Mouse (Mus musculus) embryonic facial prominence, embryonic 14.5 days (tissue): ENCODE results near the gene Psma6. TPM values are rescaled to one million over a fixed set of nuclear protein-coding genes. Genes with fewer than 3 reads are reported as not detected.

ENCODE experiments used
- ATAC-seq: fragments of 200-750 bp; cut with Nextera tagmentation; 2 replicates; pipeline ENCODE4 v1.8.0; 2017; ENCODE audit warnings: low read depth, moderate number of reproducible peaks, moderate TSS enrichment
- DNase-seq: peaks from one replicate; pipeline ENCODE4 v3.0.0-alpha.2; 2015; ENCODE audit warnings: low spot score
- H3K27ac ChIP-seq: fragments of 300-500 bp; sonication (generic); replicated peaks from 2 replicates; pipeline ENCODE4 v1.5.1; 2014; ENCODE audit warnings: low read depth, mild to moderate bottlenecking, low read length, moderate library complexity
- H3K27me3 ChIP-seq: fragments of 300-500 bp; sonication (generic); replicated peaks from 2 replicates; pipeline ENCODE4 v1.6.1; 2014; ENCODE audit warnings: low read length; ENCODE audit not compliant: control insufficient read depth, insufficient read depth
- H3K36me3 ChIP-seq: fragments of 300-500 bp; sonication (generic); 2 replicates; pipeline ENCODE4 v1.6.1; 2014; ENCODE audit warnings: low read length, mixed read lengths; ENCODE audit not compliant: control insufficient read depth, insufficient read depth
- H3K4me1 ChIP-seq: fragments of 300-500 bp; sonication (generic); 2 replicates; pipeline ENCODE4 v1.6.1; 2014; ENCODE audit warnings: antibody characterized with exemption, low read length; ENCODE audit not compliant: control insufficient read depth, insufficient read depth
- H3K4me2 ChIP-seq: fragments of 300-500 bp; sonication (generic); 2 replicates; pipeline ENCODE4 v1.6.1; 2014; ENCODE audit warnings: low read depth, mild to moderate bottlenecking, low read length, moderate library complexity, mixed read lengths
- H3K4me3 ChIP-seq: fragments of 300-500 bp; sonication (generic); 2 replicates; pipeline ENCODE4 v1.5.1; 2014; ENCODE audit warnings: low read depth, mild to moderate bottlenecking, low read length
- H3K9ac ChIP-seq: fragments of 300-500 bp; sonication (generic); 2 replicates; pipeline ENCODE4 v1.6.1; 2014; ENCODE audit warnings: low read depth, mild to moderate bottlenecking, low read length, moderate library complexity, mixed read lengths
- H3K9me3 ChIP-seq: fragments of 300-500 bp; sonication (generic); 2 replicates; pipeline ENCODE4 v1.6.1; 2016; ENCODE audit warnings: low read length; ENCODE audit not compliant: control insufficient read depth
- WGBS: fragments of 180-500 bp; shearing (Covaris S2); extraction: QIAGEN DNeasy Blood & Tissue Kit; methylation state at CpG from one replicate; pipeline ENCODE4 v1.1.7; 2014; 5-methylcytosine and 5-hydroxymethylcytosine counted together
- polyA plus RNA-seq: library from polyadenylated mRNA; unstranded; fragments of >200 nt; fragmentation: Nextera tagmentation; extraction: Ambion mirVana; gene quantifications from 2 replicates; pipeline ENCODE4 v1.2.1, GENCODE M21; 2014

The Psma6 gene
- polyA plus RNA-seq, 1 experiment from 2014 or later, result 404 TPM

DNA sequence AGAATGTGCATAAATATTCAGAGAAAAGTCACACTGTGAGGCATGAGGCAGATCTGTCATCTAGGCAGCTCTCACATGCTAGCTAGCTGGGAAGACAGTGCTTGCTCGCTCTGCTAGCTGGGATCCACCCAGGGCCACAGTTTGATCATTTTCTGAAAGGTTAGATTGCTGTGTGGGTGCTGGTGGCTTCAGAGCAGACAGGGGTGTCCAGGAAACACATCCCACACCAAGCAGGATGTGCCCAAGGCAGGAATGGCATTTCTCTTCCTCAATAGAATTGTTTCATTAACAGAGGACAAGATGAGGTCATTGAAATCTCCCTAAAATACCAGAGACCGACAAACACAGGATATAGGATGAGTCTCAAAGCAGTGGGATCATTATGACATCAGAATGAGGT, 18.9 kb upstream of the Psma6 start:
- H3K4me2 ChIP-seq, result no peak overlapping the region
- H3K4me3 ChIP-seq, result no peak overlapping the region
- H3K4me1 ChIP-seq, result no peaks in the 10 kb centered on the region
- H3K9me3 ChIP-seq, result no peaks in the 10 kb centered on the region
- H3K36me3 ChIP-seq, result no peaks in the 10 kb centered on the region
- WGBS, result 60% methylated on average over 2 of the region's 2 CpGs
- DNase-seq (no peak), ATAC-seq (no peak)
- no peak overlapping the region for H3K9ac ChIP-seq
- H3K27me3 ChIP-seq, result no peaks in the 10 kb centered on the region
- no peak overlapping the region for H3K27ac ChIP-seq

GRCm38 (mm10) chr12:55372424-55373055, 11.5 kb upstream of the Psma6 start:
- DNase-seq (no peak), ATAC-seq (no peak)
- Histone ChIP-seq H3K4me2 (no peak overlapping the region), H3K4me3 (no peak overlapping the region), H3K27ac (no peak overlapping the region), H3K9me3 (no peaks in the 10 kb centered on the region), H3K27me3 (no peaks in the 10 kb centered on the region), H3K9ac (no peak overlapping the region), H3K36me3 (no peaks in the 10 kb centered on the region), H3K4me1 (no peaks in the 10 kb centered on the region)
- WGBS, result 77% methylated on average over 3 of the region's 3 CpGs

- Histone ChIP-seq H3K9me3 (no peaks in the 10 kb centered on the region), H3K4me3 (no peak overlapping the region), H3K27ac (no peak overlapping the region), H3K9ac (no peak overlapping the region), H3K27me3 (no peaks in the 10 kb centered on the region), H3K4me2 (no peak overlapping the region), H3K4me1 (no peaks in the 10 kb centered on the region), H3K36me3 (0 out of 2 replicates have a peak, but pooled peaks cover 3% of the 10 kb centered on the region)
- ATAC-seq, result no peak
- 85% methylated on average over 16 of the region's 16 CpGs for WGBS
- DNase-seq, result no peak
Observed at GRCm38 (mm10) chr12:55376956-55377609, 6.9 kb upstream of the Psma6 start.

DNA sequence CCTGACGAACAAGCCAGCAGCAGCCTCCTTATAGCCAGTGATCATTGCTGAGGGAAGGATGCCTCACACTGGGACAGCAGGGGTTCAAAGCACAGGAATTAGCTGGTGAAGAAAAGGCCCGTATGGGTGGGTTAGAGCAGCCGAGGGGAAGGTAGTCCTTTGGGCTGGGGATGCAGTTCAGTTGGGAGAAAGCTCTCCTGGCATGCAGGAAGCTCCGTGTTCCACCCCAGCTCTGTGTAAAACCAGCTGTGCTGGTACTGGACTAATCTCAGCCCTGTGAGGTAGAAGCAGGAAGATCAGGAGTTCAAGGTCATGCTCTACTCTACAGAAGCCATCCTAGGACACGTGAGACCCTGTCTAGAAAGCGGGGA, 6.4 kb upstream of the Psma6 start:
- no peaks in the 10 kb centered on the region for H3K9me3 ChIP-seq
- no peak overlapping the region for H3K27ac ChIP-seq
- H3K9ac ChIP-seq, result no peak overlapping the region
- H3K36me3 ChIP-seq, result 0 out of 2 replicates have a peak, but pooled peaks cover 3% of the 10 kb centered on the region
- no peak overlapping the region for H3K4me2 ChIP-seq
- no peak for DNase-seq
- H3K27me3 ChIP-seq, result no peaks in the 10 kb centered on the region
- ATAC-seq, result no peak
- H3K4me1 ChIP-seq, result no peaks in the 10 kb centered on the region
- 74% methylated on average over 6 of the region's 6 CpGs for WGBS
- no peak overlapping the region for H3K4me3 ChIP-seq

DNA sequence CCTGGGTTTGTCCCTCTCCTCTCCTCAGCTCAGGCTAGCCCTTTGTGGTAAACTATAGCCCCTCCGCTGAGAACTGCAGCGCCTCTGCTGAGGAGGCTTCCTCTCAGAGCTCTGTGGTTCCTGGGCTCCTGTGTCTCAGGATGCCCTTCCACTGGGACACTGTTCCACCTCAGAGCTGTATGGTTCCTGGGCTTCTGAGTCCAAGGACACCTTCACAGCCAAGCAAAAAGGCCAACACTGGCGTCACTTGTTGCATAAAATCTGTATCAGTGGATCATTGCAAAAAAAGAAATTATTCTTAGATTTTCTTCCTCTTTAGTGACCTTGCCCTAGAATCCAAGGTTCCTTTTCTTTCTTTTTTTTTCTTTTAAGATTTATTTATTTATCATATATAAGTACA, 804 bp downstream of the Psma6 start:
- Histone ChIP-seq H3K4me1 (no peaks in the 10 kb centered on the region), H3K27me3 (no peaks in the 10 kb centered on the region), H3K4me3 (no peak overlapping the region), H3K9me3 (no peaks in the 10 kb centered on the region), H3K9ac (no peak overlapping the region), H3K36me3 (0 out of 2 replicates have a peak, but pooled peaks cover 3% of the 10 kb centered on the region), H3K4me2 (no peak overlapping the region), H3K27ac (no peak overlapping the region)
- no peak for DNase-seq
- 84% methylated on average over 3 of the region's 3 CpGs for WGBS
- ATAC-seq, result no peak

- no peak for ATAC-seq
- Histone ChIP-seq H3K27ac (no peak overlapping the region), H3K4me2 (no peak overlapping the region), H3K9ac (no peak overlapping the region), H3K27me3 (no peaks in the 10 kb centered on the region), H3K4me1 (no peaks in the 10 kb centered on the region), H3K9me3 (no peaks in the 10 kb centered on the region), H3K4me3 (no peak overlapping the region), H3K36me3 (no peaks in the 10 kb centered on the region)
- DNase-seq, result peak; percentile 15
- WGBS, result 36% methylated on average over 6 of the region's 6 CpGs
Observed at GRCm38 (mm10) chr12:55385931-55386330, 1.9 kb downstream of the Psma6 start.

- WGBS, result 70% methylated on average over 9 of the region's 9 CpGs
- H3K27me3 ChIP-seq, result no peaks in the 10 kb centered on the region
- ATAC-seq (no peak), DNase-seq (no peak)
- H3K36me3 ChIP-seq, result no peaks in the 10 kb centered on the region
- H3K4me1 ChIP-seq, result no peaks in the 10 kb centered on the region
- H3K9ac ChIP-seq, result no peak overlapping the region
- no peak overlapping the region for H3K4me3 ChIP-seq
- H3K9me3 ChIP-seq, result no peaks in the 10 kb centered on the region
- no peak overlapping the region for H3K4me2 ChIP-seq
- H3K27ac ChIP-seq, result no peak overlapping the region
Observed at GRCm38 (mm10) chr12:55386456-55386855, 2.4 kb downstream of the Psma6 start.

- Histone ChIP-seq H3K9me3 (no peaks in the 10 kb centered on the region), H3K4me2 (no peak overlapping the region), H3K9ac (no peak overlapping the region), H3K27ac (no peak overlapping the region; the same call in 1 of the 2 replicates), H3K4me3 (no peak overlapping the region), H3K36me3 (no peaks in the 10 kb centered on the region), H3K4me1 (no peaks in the 10 kb centered on the region), H3K27me3 (no peaks in the 10 kb centered on the region)
- 72% methylated on average over 7 of the region's 7 CpGs for WGBS
- ATAC-seq (no peak), DNase-seq (no peak)
Observed at GRCm38 (mm10) chr12:55387083-55387787, 3.2 kb downstream of the Psma6 start.
